Mouse (Mus musculus) liver, adult (tissue): Measurements from ENCODE around the gene Traf3ip1.

Experiments used
- GATA4 ChIP-seq: IDR thresholded peaks from 2 replicates; pipeline ENCODE4 v1.6.1; 2014; ENCODE audit warnings: mild to moderate bottlenecking, low read length; ENCODE audit not compliant: insufficient replicate concordance

Traf3ip1 gene

GRCm38 (mm10) chr1:91494457-91495140 is at the start of gene Traf3ip1:
Traf3ip1 (plus strand) TSS chr1:91494647.
- peak; percentile 6; the same call in 1 of the 2 replicates for TF ChIP-seq GATA4

GRCm38 (mm10) chr1:91444841-91445830 is 49.3 kb upstream of the Traf3ip1 start:
- TF ChIP-seq GATA4 = no peak

- TF ChIP-seq GATA4 = peak; percentile 100
Measured at GRCm38 (mm10) chr1:91446060-91446459, 48.4 kb upstream of the Traf3ip1 start.

- no peak for TF ChIP-seq GATA4
Measured at GRCm38 (mm10) chr1:91446511-91446910, 47.9 kb upstream of the Traf3ip1 start.

- TF ChIP-seq GATA4 = no peak
Measured at GRCm38 (mm10) chr1:91448688-91449087, 45.8 kb upstream of the Traf3ip1 start.

GRCm38 (mm10) chr1:91450851-91451250 is 43.6 kb upstream of the Traf3ip1 start:
- no peak for TF ChIP-seq GATA4

GRCm38 (mm10) chr1:91451547-91452084 is 42.8 kb upstream of the Traf3ip1 start:
- no peak for TF ChIP-seq GATA4

- no peak for TF ChIP-seq GATA4
Measured at GRCm38 (mm10) chr1:91453932-91454331, 40.5 kb upstream of the Traf3ip1 start.

- TF ChIP-seq GATA4 = no peak
Measured at GRCm38 (mm10) chr1:91454366-91454765, 40.1 kb upstream of the Traf3ip1 start.

- TF ChIP-seq GATA4 = no peak
Measured at GRCm38 (mm10) chr1:91454927-91455326, 39.5 kb upstream of the Traf3ip1 start.

- no peak for TF ChIP-seq GATA4
Measured at GRCm38 (mm10) chr1:91455661-91456161, 38.7 kb upstream of the Traf3ip1 start.

- TF ChIP-seq GATA4 = no peak
Measured at GRCm38 (mm10) chr1:91456301-91456801, 38.1 kb upstream of the Traf3ip1 start.

GRCm38 (mm10) chr1:91457116-91457515 is 37.3 kb upstream of the Traf3ip1 start:
- TF ChIP-seq GATA4 = no peak

GRCm38 (mm10) chr1:91457698-91458097 is 36.7 kb upstream of the Traf3ip1 start:
- TF ChIP-seq GATA4 = no peak; the same call in 1 of the 2 replicates

GRCm38 (mm10) chr1:91458223-91458861 is 36.1 kb upstream of the Traf3ip1 start:
- no peak for TF ChIP-seq GATA4
